Mouse (Mus musculus) G1E (cell line): ENCODE measurements around the gene Podn. TPM values are rescaled to one million over a fixed set of nuclear protein-coding genes. Genes with fewer than 3 reads are reported as not detected.

ENCODE experiments used
- ATAC-seq: 2 replicates; pipeline ENCODE4 v1.8.0; 2016; ENCODE audit warnings: mild to moderate bottlenecking; ENCODE audit not compliant: insufficient number of reproducible peaks, poor library complexity, low FRiP score, severe bottlenecking; ENCODE audit errors: extremely low read depth
- DNase-seq: peaks from one replicate; pipeline ENCODE4 v3.0.0; 2012; ENCODE audit warnings: low spot score
- H3K27me3 ChIP-seq: 2 replicates; pipeline ENCODE4 v1.6.1; 2012; ENCODE audit warnings: mild to moderate bottlenecking, low read length, inconsistent platforms; ENCODE audit not compliant: insufficient read depth
- H3K36me3 ChIP-seq: replicated peaks from 2 replicates; pipeline ENCODE3; 2012; ENCODE audit warnings: mild to moderate bottlenecking, inconsistent platforms
- H3K4me1 ChIP-seq: 2 replicates; pipeline ENCODE4 v1.6.1; 2012; ENCODE audit warnings: low read depth, low read length, inconsistent platforms, mixed read lengths; ENCODE audit not compliant: insufficient read depth
- H3K4me3 ChIP-seq: 2 replicates; pipeline ENCODE4 v1.5.1; 2012; ENCODE audit warnings: low read depth, mild to moderate bottlenecking, inconsistent platforms, low read length, moderate library complexity, mixed read lengths
- H3K9me3 ChIP-seq: replicated peaks from 2 replicates; pipeline ENCODE4 v1.6.1; 2012; ENCODE audit warnings: inconsistent platforms
- CTCF ChIP-seq: IDR thresholded peaks from 2 replicates; pipeline ENCODE4 v1.5.1; 2012; ENCODE audit warnings: low read depth, low read length, inconsistent platforms, mixed read lengths
- GATA1 ChIP-seq: IDR thresholded peaks from 2 replicates; pipeline ENCODE4 v1.6.1; 2012; ENCODE audit warnings: borderline replicate concordance, low read length, inconsistent platforms, mixed read lengths
- GATA2 ChIP-seq: IDR thresholded peaks from 2 replicates; pipeline ENCODE4 v1.6.1; 2012; ENCODE audit warnings: low read depth, low read length, inconsistent platforms, borderline replicate concordance
- POLR2AphosphoS5 ChIP-seq: IDR thresholded peaks from 2 replicates; pipeline ENCODE4 v1.6.1; 2012; ENCODE audit warnings: low read depth, low read length, inconsistent platforms; ENCODE audit not compliant: insufficient replicate concordance
- TAL1 ChIP-seq: conservative IDR thresholded peaks from 2 replicates; pipeline ENCODE4 v1.6.1; 2012; ENCODE audit warnings: low read depth, low read length, inconsistent platforms, mixed read lengths
- polyA plus RNA-seq: library from polyadenylated mRNA; stranded (reverse); fragments of >175 nt; gene quantifications from 2 replicates; pipeline ENCODE4 v1.2.3, GENCODE M21; 2012
- total RNA-seq, 2 experiments: library from RNA; stranded (forward) in 1 of 2; stranded (reverse) in 1 of 2; fragments of 200-1000 nt in 1 of 2; fragments of >200 nt in 1 of 2; fragmentation: Nextera tagmentation in 1 of 2; gene quantifications; 2 replicates each; pipeline ENCODE4 v1.2.3; 2014 to 2017

Podn gene
- total and polyA plus RNA-seq, 3 experiments = not detected

- H3K36me3 ChIP-seq = peaks cover 3% of the 10 kb centered on the region
- H3K4me1 ChIP-seq = peaks cover 13% of the 10 kb centered on the region
- DNase-seq (no peak), ATAC-seq (no peak)
- 0 out of 2 replicates have a peak, but pooled peaks cover 2% of the 10 kb centered on the region for H3K27me3 ChIP-seq
- TF ChIP-seq CTCF (no peak), TAL1 (no peak), GATA2 (no peak), POLR2AphosphoS5 (no peak), GATA1 (no peak)
- H3K9me3 ChIP-seq = no peaks in the 10 kb centered on the region
- no peak overlapping the region for H3K4me3 ChIP-seq
Measured at GRCm38 (mm10) chr4:108116466-108116865, 20.2 kb upstream of the Podn start.

- H3K36me3 ChIP-seq = peaks cover 21% of the 10 kb centered on the region
- no peak for ATAC-seq
- H3K4me1 ChIP-seq = no peaks in the 10 kb centered on the region
- no peaks in the 10 kb centered on the region for H3K9me3 ChIP-seq
- TF ChIP-seq TAL1 (no peak), GATA2 (no peak), GATA1 (no peak), POLR2AphosphoS5 (no peak), CTCF (no peak)
- H3K4me3 ChIP-seq = no peak overlapping the region
- DNase-seq = no peak
- H3K27me3 ChIP-seq = no peaks in the 10 kb centered on the region
Measured at GRCm38 (mm10) chr4:108110706-108111105, 14.5 kb upstream of the Podn start.

GRCm38 (mm10) chr4:108109728-108110127, 13.5 kb upstream of the Podn start:
- TF ChIP-seq GATA1 (no peak), GATA2 (no peak), CTCF (no peak), TAL1 (no peak), POLR2AphosphoS5 (no peak)
- Histone ChIP-seq H3K4me1 (no peaks in the 10 kb centered on the region), H3K27me3 (no peaks in the 10 kb centered on the region), H3K9me3 (no peaks in the 10 kb centered on the region), H3K4me3 (no peak overlapping the region), H3K36me3 (peaks cover 21% of the 10 kb centered on the region)
- DNase-seq (no peak), ATAC-seq (no peak)

GRCm38 (mm10) chr4:108092741-108093397, 3.4 kb downstream of the Podn start:
- no peak for ATAC-seq
- no peak for TF ChIP-seq POLR2AphosphoS5
- no peak for TF ChIP-seq CTCF
- TF ChIP-seq GATA2 = no peak
- no peak for TF ChIP-seq GATA1
- Histone ChIP-seq H3K4me3 (no peak overlapping the region), H3K4me1 (no peaks in the 10 kb centered on the region), H3K9me3 (no peaks in the 10 kb centered on the region), H3K27me3 (no peaks in the 10 kb centered on the region), H3K36me3 (peaks cover 21% of the 10 kb centered on the region)
- no peak for DNase-seq

GRCm38 (mm10) chr4:108083993-108084392, 12.3 kb downstream of the Podn start:
- no peaks in the 10 kb centered on the region for H3K9me3 ChIP-seq
- ATAC-seq (no peak), DNase-seq (no peak)
- TF ChIP-seq TAL1 = no peak
- TF ChIP-seq GATA1 = no peak
- TF ChIP-seq CTCF = no peak
- TF ChIP-seq GATA2 = no peak
- no peak for TF ChIP-seq POLR2AphosphoS5
- H3K27me3 ChIP-seq = no peaks in the 10 kb centered on the region
- peaks cover 12% of the 10 kb centered on the region for H3K36me3 ChIP-seq
- H3K4me3 ChIP-seq = no peak overlapping the region
- no peaks in the 10 kb centered on the region for H3K4me1 ChIP-seq

GRCm38 (mm10) chr4:108083032-108083735, 13.1 kb downstream of the Podn start:
- H3K4me1 ChIP-seq = no peaks in the 10 kb centered on the region
- peaks cover 18% of the 10 kb centered on the region for H3K36me3 ChIP-seq
- no peak for TF ChIP-seq POLR2AphosphoS5
- TF ChIP-seq GATA1 = no peak
- TF ChIP-seq CTCF = no peak
- TF ChIP-seq TAL1 = no peak
- no peak for TF ChIP-seq GATA2
- ATAC-seq (no peak), DNase-seq (no peak)
- H3K4me3 ChIP-seq = no peak overlapping the region
- H3K9me3 ChIP-seq = no peaks in the 10 kb centered on the region
- H3K27me3 ChIP-seq = no peaks in the 10 kb centered on the region
